Mouse (Mus musculus) 3134 (cell line): ENCODE measurements at regions not wholly inside any gene's neighbourhood (a gene's known extent, or its start where the extent isn't known, plus 50 kb on each side); places are given as distances from the start of the nearest gene placed in this dataset.

ENCODE experiments used
- DNase-seq: peaks from one replicate; pipeline ENCODE4 v3.0.0-alpha.2; 2011; ENCODE audit warnings: low spot score; ENCODE audit not compliant: insufficient read length; ENCODE audit errors: extremely low read depth

- DNase-seq, result no peak
Measured at GRCm38 (mm10) chr13:60011092-60011491, 166.1 kb downstream of the Gas1 start.

- peak; percentile 11 for DNase-seq
Measured at GRCm38 (mm10) chr13:60007593-60007992, 169.6 kb downstream of the Gas1 start.

- DNase-seq, result peak; percentile 16
Measured at GRCm38 (mm10) chr13:60007031-60007430, 170.1 kb downstream of the Gas1 start.

GRCm38 (mm10) chr13:60004611-60005010 lies 172.6 kb downstream of the Gas1 start:
- DNase-seq, result no peak

GRCm38 (mm10) chr13:60002098-60002497 lies 175.1 kb downstream of the Gas1 start:
- no peak for DNase-seq

GRCm38 (mm10) chr13:60001637-60002036 lies 175.5 kb downstream of the Gas1 start:
- DNase-seq, result no peak

- no peak for DNase-seq
Measured at GRCm38 (mm10) chr13:60000618-60001347, 176.4 kb downstream of the Gas1 start.

- peak; percentile 30 for DNase-seq
Measured at GRCm38 (mm10) chr13:59997431-59997830, 174.5 kb upstream of the Tut7 start.

- no peak for DNase-seq
Measured at GRCm38 (mm10) chr13:59996146-59996814, 173.3 kb upstream of the Tut7 start.

GRCm38 (mm10) chr13:59992780-59993501 lies 170.0 kb upstream of the Tut7 start:
- DNase-seq, result no peak

GRCm38 (mm10) chr13:59992346-59992745 lies 169.4 kb upstream of the Tut7 start:
- no peak for DNase-seq

GRCm38 (mm10) chr13:59990402-59991280 lies 167.7 kb upstream of the Tut7 start:
- no peak for DNase-seq

- no peak for DNase-seq
Measured at GRCm38 (mm10) chr13:59988393-59988965, 165.5 kb upstream of the Tut7 start.

GRCm38 (mm10) chr13:59976425-59976824 lies 153.5 kb upstream of the Tut7 start:
- no peak for DNase-seq

GRCm38 (mm10) chr13:59972093-59972427 lies 149.1 kb upstream of the Tut7 start:
- DNase-seq, result no peak

- DNase-seq, result no peak
Measured at GRCm38 (mm10) chr13:59971231-59972092, 148.5 kb upstream of the Tut7 start.

GRCm38 (mm10) chr13:59970430-59970829 lies 147.5 kb upstream of the Tut7 start:
- no peak for DNase-seq

- DNase-seq, result no peak
Measured at GRCm38 (mm10) chr13:59969484-59969883, 146.5 kb upstream of the Tut7 start.

- DNase-seq, result no peak
Measured at GRCm38 (mm10) chr13:59968584-59969240, 145.8 kb upstream of the Tut7 start.
